Mouse (Mus musculus) lung, postnatal 10 days (tissue): ENCODE measurements around the gene Inf2.

Experiments used
- DNase-seq: peaks from one replicate; pipeline ENCODE4 v3.0.0; 2021

The Inf2 gene

DNA sequence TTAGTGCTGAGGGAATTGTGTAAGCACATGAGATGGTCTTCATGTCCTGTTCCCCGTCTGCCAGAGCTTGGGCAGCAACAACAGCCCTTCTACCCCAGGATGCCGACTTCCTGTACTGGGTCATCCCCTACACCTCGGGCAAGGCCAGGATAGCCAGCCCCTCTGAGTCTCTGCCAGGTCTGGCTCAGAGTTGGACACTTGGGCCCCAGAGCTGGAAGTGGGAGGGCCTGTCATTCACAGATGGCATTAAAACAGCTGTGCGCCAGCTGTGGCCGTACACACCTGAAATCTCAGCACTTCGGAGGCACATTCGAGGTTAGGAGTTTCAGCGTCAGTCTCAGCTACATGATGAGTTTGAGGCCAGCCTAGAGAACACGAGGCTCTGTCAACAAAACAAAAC lies 7.9 kb downstream of the Inf2 start:
- DNase-seq: no peak

DNA sequence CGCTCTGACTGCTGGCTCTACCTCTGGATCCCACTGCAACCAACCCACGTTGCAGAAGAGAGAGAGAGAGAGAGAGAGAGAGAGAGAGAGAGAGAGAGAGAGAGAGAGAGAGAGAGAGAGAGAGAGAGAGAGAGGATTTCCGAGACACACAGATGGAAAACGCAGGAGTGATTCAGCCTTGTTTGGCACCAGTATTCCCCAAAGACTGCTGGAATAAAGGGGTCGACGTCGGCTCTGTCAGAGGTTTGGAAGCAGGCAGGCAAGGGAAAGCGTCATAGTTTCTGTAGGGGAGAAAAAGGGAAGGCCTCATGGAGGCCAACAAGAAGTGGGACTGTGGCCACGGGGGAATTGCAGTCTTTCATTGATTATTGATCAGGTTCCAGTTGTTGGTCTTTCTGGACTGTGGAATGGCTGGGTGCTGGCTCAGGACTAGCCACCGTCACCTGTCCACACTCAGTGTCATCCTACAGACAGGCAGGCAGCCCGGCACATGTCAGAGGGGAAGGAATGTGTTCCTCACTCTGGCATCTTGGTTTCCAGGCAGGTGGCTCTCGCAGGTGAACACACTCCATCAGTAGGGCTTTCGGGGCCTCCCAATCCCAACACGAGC lies 8.4 kb downstream of the Inf2 start:
- DNase-seq: no peak

DNA sequence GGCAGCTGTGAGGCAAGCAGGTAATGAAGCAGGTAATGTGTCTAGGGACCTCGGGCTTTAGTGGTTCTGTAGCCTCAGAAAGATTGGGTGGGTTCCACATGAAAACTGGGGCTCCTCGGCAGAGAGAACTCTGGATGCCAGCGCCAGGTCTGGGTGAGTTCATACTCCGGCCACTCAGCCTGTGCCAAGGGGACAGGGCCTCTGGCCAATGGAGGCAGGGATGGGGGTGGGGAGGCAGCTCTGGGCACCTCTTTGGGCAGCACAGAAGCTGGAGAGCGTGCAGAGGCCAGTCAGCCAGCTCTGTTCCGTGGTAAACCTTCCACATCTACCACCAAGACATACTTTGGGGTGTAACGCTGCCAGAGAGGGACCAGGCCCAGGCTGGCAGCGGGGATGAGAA lies 9.0 kb downstream of the Inf2 start:
- no peak for DNase-seq

DNA sequence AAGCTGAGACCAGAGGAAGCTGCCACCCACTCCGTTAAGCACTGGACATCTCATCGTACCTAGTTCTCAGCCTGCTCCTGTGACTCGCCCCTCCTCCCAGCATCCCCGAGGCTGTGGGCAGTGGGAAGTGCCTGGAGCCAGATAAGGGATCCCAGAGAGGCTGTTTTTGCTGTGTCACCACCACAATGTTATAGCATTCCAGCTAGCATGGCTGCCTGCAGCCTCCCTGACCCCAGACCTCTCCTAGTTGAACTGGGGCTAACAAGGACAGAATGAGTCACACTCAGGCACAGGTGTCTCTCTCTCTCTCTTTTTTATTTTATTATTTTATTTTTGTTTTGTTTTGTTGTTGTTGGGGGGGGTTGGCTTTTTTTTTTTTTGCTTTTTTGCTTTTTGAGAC lies 10.6 kb downstream of the Inf2 start:
- no peak for DNase-seq

DNA sequence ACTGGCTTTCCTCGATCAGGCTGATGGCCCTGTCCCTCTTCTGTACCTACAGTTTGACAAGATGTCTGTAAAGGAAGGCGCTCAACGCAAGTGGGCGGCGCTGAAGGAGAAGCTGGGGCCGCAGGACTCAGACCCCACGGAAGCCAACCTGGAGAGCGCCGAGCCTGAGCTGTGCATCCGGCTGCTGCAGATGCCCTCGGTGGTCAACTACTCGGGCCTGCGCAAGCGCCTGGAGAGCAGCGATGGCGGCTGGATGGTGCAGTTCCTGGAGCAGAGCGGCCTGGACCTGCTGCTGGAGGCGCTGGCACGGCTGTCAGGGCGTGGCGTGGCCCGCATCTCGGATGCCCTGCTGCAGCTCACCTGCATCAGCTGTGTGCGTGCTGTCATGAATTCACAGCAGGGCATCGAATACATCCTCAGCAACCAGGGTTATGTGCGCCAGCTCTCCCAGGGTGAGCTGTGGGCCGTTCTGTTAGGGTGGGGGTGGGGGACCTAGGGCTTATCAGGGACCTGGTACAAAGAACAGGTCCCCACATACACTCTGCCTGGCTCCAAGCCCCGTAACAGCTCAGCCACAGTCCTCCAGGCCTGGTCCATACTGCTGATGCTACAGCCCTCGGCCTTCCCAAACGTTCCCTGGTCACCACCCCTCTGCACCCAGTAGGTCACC lies 11.5 kb downstream of the Inf2 start:
- DNase-seq: no peak

DNA sequence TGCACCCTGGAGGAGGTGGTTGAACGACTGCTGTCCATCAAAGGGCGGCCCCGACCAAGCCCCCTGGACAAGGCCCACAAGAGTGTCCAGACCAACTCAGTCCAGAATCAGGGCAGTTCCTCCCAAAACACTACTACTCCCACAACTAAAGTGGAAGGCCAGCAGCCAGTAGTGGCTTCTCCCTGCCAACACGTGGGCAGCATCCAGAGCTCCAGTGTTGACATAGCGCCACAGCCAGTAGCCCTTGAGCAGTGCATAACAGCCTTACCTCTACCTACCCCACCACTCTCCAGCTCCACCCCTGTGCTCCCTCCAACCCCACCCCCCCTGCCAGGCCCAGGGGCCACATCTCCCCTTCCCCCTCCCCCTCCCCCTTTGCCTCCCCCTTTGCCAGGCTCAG lies 15.4 kb downstream of the Inf2 start:
- DNase-seq: peak; percentile 47

DNA sequence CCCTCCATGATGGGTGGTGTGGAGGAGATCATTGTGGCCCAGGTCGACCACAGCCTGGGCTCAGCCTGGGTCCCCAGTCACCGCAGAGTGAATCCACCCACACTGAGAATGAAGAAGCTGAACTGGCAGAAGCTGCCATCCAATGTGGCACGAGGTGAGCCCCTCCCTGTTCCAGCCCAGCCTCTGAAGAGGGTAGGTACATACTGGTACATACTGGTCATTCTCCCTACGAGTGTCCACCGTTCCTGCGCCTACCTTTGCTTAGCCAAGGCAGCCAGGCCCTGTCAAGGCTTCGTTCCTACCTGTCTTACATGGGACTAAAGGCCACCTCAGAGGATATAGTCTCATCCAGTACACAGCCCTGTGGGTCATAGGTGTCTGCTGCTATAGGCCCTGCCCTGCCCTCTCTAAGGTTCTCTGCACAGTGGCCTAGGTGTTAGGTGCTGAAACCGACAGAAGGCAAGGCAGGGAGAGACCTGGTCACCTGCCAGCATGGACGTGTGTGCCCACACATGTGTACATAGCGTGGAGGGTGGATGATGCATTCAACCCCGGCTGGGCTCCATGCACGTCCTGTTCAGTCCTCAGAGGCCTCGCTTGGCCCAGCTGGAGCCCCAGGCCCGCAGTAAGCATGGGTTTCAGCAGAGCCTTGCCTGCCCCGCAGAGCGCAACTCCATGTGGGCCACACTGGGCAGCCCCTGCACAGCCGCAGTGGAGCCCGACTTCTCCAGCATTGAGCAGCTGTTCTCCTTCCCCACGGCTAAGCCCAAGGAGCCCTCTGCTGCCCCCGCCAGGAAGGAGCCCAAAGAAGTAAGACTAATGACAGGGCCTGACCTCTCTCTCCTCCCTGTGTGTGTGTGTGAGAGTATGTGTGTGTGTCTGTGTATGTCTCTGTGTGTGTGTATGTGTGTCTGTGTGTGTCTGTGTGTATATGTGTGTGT lies 16.4 kb downstream of the Inf2 start:
- DNase-seq: peak; percentile 81

DNA sequence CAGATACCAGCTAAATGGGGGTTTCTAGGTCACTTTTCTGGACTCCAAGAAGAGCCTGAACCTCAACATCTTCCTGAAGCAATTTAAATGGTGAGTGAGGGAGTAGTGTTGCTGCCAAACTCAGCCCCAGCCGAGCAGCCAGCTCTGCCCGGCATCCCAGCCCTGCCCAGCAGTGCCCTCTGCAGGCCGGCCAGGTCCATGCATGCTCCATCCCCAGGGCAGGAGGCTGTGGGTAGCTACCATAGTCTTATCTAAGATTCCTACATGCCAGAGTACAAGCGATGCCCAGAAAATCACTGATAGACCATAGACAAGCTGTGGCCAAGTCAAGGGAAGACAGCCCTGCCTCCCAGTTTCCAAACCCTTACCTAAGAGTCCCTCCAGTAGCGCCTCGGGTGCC lies 17.2 kb downstream of the Inf2 start:
- peak; percentile 88 for DNase-seq

DNA sequence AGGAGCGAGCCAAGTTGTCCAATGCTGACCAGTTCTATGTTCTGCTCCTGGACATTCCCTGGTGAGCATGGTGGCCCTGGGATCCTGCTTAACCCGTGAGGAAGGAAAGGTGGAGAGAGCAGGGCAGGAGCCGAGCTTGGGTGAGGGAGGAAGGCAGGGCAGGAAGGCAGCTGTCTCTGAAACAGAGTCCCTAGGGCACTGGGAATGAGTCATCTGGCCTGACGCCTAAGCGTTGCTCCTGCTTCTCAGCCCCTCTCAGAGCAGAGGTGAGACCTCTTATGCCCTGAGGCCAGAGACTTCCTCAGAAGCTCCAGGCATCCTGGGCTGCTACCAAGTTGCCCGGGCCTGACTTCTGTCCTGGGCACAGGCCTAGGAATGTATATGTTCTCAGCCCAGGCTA lies 18.4 kb downstream of the Inf2 start:
- no peak for DNase-seq

DNA sequence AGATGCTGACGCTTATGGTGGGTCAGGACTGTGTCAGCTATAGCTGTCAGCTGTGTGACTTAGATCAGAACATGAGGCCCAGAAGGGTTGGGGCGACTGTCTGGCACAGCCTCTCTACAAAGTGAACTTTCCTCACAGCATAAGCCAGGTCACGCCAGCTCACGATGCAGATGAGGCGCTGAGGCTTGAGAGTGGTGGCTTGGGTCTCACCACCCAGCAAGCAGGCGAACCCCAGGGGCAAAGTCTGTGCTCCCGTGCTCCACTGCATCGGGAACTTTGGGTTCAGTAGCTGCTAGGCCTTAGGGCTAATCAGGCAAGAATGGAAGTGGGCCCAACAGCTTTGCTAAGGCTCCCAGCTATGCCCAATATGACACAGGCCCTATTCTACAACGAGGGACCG lies 20.4 kb downstream of the Inf2 start:
- DNase-seq: no peak

DNA sequence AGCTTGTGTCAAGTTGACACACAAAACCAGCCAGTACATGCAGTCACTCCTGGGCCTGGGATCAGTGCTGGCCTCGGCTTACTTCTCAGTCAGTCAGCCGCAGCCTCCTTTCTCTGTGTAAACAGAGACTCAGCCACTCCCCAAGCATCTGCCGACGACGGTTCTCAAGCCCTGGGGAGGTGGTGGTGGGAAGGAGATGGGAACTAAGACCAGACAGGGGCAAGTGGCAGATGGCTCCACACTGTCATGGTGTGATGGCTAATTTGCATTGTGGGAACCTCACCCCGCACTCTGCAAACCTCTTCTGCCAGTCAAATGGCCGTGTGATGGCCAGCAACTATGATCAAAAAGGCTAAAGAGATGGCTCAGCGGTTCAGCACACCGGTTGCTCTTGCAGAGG lies 28.1 kb downstream of the Inf2 start:
- no peak for DNase-seq

DNA sequence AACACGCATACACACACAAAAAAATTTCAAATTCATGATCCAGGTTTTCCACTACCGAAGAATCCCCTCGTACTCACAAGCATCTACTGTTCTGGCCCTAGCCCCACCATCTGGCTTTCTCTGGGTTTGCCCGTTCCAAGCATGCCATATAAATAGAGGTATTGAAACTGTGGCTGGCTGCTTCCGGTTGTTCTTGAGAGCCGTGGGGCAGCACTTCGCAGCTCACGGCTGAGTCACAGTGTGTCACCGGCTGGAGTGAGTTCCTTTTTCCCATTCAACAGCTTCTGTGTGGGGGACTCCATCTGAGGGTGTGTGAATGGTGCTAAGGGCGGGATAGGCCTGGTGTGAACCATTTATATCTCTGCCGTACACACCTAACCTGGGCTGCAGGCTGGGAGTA lies 28.6 kb downstream of the Inf2 start:
- no peak for DNase-seq

DNA sequence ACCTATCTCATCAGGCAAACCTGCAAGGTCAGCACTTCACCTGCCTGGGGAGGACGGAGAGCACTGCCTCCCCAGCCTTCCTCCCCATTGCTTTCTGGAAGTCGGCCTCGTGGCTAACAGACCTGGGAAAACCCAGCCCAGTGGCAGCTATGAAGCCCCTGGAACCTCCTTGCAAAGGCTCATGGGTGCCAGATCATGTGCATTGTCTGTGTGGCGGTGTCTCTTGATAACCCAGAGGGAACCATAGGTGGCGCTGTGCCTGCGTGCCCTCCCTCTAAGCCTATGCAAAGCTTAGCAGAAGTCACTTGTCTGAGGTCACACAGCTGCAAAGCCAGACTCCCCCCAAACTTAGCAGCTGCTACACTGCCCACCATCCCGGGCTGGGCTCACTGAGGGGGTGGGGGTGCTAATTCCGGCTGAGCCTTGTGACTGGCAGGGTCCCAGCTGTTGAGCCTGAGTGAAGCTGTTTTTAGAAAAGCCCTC lies 29.4 kb downstream of the Inf2 start:
- DNase-seq: peak; percentile 85

DNA sequence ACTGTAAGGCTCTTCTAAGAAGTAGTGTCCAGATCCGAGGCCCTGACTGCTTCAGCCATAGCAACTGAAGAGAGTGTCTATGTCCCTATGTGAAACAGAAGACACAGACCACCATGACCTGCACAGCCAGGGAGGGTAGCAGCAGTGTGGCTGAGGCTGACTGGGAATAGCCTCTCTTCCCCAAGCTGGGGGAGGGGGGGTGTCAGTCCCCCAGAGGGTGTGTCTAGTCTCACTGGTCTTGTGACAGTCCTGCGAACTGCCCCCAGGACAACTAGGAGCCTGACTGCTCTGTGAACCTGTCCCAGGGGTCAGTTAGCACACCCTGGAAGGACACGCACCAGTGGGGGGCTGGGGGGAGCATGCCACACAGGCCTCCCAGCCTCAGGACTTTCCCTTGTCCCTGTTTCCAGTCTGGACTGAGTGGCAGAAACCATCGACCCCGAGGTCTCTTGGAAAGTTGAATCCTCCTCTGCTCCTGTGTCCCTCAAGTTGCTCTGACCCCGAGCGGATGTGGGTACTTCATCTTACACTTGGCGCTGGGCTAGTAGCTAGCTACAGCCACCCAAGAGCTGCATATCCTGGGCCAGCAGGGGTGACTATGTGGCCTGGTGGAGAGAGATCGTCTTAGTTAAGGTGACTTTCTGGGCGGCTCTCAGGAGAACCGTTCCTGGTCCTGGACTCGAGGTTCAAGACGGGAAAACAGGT lies 30.5 kb downstream of the Inf2 start:
- DNase-seq: peak; percentile 49

DNA sequence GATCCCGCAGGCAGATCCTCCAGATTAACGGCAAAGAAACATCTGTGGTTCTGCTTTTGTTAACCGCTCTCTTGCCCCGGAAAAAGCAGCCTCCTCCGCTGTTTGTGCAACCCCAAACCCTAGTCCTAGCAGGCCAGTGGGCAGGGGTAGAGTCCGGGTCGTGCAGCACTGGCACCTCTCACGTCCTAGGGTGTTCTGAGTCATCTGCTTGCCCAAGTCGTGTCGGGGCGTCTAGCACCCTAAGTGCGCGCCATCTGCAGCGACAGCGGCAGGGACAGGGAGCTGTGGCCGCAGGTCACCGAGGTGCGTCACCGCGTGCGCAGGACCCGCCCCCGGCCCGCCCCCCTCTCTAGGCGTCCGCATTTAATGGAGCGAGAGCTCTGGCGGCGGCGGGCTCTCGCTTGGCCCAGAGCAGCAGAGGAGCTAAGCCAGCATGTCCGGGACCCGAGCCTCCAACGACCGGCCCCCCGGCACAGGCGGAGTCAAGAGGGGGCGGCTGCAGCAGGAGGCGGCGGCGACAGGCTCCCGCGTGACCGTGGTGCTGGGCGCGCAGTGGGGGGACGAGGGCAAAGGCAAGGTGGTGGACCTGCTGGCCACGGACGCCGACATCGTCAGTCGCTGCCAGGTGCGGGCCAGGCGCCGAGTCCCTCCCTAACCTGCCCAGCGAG lies 31.2 kb downstream of the Inf2 start, which contains the start of gene Adssl1:
Adssl1 (plus strand) TSS at position 360 of the 668 bp plus-strand sequence.
- peak; percentile 60 for DNase-seq

DNA sequence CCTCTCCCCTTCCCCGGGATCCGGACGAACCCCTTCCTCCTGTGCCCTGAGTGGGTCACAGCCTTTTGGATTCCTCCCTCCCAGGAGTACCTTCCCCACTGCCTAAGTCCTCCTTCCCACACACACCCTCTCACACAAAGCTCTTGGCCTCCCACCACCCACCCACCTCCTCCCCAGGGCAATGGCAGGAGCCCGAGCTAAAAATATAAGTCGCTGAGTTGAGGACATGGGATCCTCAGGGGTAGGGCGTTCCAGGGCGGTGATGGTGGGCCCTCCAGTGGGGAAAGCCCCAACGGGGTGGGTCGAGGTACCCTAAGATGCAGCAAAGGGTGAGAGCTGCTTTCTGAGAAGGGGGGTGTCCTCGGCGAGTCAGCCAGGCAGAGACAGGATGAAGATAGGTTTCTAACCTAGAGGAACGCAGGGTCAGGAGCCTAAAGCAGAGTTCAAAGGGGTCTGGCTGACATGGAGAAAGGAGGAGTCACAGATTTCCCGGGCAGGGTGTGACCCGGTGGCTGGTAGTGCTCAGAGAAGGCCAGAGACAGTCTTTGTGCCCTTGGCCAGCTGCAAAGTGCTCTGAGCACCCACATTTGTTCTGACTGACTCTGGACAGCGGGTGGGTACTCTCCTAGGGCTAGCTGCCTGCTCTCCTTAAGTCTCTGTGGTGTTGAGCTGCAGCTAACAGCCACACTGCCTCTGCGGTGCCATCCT lies 31.9 kb downstream of the Inf2 start:
- no peak for DNase-seq

DNA sequence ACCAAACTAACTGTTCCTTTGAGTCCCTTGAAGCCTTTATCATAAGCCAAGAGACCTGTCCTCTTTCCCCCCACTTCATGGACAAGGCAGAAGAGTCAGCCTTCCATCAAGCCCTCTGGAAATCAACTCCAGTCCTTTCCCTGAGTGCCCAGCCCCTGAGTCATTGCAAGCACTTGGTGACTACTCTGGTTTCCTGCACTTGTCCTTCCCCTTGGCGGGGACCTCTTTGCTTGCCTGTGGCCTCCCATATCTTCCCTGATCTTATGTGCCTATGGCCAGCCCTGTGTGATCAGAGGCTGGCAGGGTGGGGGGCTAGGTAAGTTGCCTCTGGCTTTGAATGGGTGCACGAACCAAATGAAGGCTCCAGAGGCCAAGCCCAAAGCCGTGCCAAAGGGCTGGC lies 33.3 kb downstream of the Inf2 start:
- DNase-seq: no peak

DNA sequence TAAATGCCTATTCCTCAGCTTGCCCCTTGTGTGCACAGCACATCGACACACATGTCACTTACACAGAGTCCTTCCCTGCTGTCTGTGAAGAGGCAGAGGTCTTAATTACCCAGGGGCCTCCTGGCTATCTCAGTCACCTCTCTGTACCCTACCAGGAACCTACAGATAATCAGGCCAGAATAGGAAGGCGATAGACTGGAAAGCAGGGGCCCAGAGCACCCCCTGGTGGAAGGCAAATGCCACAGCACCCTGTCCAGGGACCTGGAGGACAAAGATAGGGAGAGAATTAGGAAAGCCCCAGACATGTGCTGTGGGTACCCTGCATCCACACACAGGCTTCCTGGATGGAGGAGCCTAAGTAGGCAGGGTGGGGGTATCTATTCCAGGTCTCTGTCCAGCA lies 35.2 kb downstream of the Inf2 start:
- DNase-seq: peak; percentile 74

DNA sequence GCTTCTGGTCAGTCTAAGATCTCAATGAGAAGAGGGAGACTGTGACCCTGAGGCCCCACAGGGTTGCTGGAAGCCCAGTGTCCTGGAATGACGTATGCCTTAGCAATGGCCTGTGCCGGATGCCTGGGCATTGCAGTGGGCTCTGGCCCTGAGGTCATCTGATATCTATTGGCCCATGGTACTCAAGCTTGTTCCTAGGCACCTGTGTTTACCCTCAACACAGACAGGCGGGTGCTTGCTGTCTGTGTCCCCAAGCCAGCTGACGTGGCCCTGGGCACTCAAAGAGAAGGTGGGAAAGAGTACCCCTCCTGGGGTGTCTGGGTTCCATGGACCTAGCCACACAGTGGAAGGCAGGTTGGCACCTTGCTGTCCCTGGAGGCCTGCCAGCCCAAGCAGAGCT lies 37.1 kb downstream of the Inf2 start:
- DNase-seq: no peak

DNA sequence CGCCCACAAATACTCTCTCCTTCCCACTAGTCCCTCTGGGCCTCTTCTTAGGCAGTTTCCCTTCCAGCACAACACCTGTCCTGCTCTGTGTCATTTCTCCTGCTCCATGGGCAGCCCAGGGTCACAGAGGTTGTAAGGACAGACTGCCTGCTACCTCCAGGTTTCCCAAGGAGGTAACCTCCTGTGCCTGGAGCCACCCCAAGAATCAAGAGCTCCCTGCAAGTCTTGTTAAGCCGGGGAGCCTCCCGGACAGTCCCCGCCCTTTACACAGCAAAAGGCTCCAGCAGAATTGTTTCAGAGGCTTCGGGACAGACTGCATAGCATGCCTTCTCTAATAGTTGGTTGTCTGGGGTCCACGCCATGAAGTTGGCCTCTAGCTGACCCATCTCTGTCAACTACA lies 37.9 kb downstream of the Inf2 start:
- DNase-seq: no peak

DNA sequence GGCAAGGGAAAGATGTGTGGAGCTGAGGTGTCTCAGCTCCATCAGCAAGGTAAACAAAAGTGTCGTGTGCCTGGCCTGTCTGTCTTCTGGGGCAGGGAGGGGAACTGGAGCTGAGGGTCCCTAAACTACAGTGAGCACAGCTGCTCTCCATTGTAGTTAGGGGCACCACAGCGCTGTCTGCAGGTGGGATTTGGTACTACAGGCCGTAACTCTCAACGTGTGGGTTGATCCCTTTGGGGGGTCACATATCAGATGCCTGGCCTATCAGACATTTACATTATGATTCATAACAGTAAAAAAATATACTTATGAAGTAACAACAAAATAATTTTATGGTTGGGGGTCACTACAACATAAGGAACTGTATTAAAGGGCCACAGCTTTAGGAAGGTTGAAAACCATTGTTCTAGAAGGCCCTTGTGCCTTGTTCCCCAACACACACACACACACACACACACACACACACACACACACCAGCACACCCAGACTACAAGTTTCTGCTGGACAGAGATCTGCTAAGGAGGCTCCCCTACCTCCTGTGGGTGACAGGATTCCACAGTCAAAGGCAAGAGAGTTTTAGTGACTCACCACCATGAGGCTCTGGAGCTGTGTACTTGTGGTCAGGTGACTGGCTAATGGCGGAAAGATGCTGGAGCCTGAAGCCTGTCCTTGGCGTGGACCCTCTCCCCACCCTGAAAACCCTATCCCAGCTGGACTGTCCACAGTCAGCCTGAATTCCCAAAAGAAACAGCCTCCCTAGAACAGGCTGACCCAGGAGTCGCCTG lies 38.7 kb downstream of the Inf2 start:
- no peak for DNase-seq
